In genomic region chr2:93303585-93304272, GRCm38 (mm10) we compare ENCODE assay signal across 8 mouse cellular contexts. TPM values are rescaled to one million over a fixed set of nuclear protein-coding genes. Genes with fewer than 3 reads are reported as not detected.
DNase-seq lines count a peak whose midpoint lies in the region; ATAC-seq lines count a peak whose summit lies in the region.

No protein-coding gene starts in this region.

- no peak overlapping the region for H3K4me3 ChIP-seq in kidney, embryonic 14.5 days (ENCODE audit: low read length)
- H3K4me3 ChIP-seq in neural tube, embryonic 13.5 days, result no peak overlapping the region

- peaks cover 5% of the 10 kb centered on the region; the same call in 1 of the 2 replicates for H3K36me3 ChIP-seq in kidney, embryonic 14.5 days (ENCODE audit: control insufficient read depth, insufficient read depth, low read length)
- no peaks in the 10 kb centered on the region; the same call in 1 of the 2 replicates for H3K36me3 ChIP-seq in neural tube, embryonic 13.5 days

- H3K9me3 ChIP-seq in kidney, embryonic 14.5 days (ENCODE audit: control insufficient read depth, low read length), result no peaks in the 10 kb centered on the region
- H3K9me3 ChIP-seq in neural tube, embryonic 13.5 days, result no peaks in the 10 kb centered on the region

- no peak for DNase-seq in kidney, adult 9 months
- peak; percentile 49 for DNase-seq in heart, adult 8-10 months (ENCODE audit: low spot score)
- peak; percentile 61 for DNase-seq in kidney, postnatal 10 days
- no peak for DNase-seq in layer of hippocampus, postnatal 14 days (ENCODE audit: low spot score in 2 of 2)
- DNase-seq in T-cell, adult 2 months (ENCODE audit: low spot score), result no peak
- DNase-seq in cerebellum, adult 11-12 months, result no peak

- H3K4me2 ChIP-seq in kidney, embryonic 14.5 days (replicated peaks; ENCODE audit: low read depth, low read length), result no peak overlapping the region
- H3K4me2 ChIP-seq in neural tube, embryonic 13.5 days, result peak overlapping the region; percentile 13; the same call in 1 of the 2 replicates

- H3K9ac ChIP-seq in kidney, embryonic 14.5 days (ENCODE audit: low read depth, low read length), result no peak overlapping the region
- peak overlapping the region; percentile 34 for H3K9ac ChIP-seq in neural tube, embryonic 13.5 days

- peak overlapping the region; percentile 85 for H3K27ac ChIP-seq in kidney, embryonic 14.5 days (ENCODE audit: low read depth, low read length)
- peak overlapping the region; percentile 88 for H3K27ac ChIP-seq in neural tube, embryonic 13.5 days (replicated peaks)

- no peaks in the 10 kb centered on the region for H3K27me3 ChIP-seq in kidney, embryonic 14.5 days (ENCODE audit: control insufficient read depth, insufficient read depth, low read length)
- no peaks in the 10 kb centered on the region for H3K27me3 ChIP-seq in neural tube, embryonic 13.5 days

- ATAC-seq in kidney, embryonic 14.5 days (ENCODE audit: low FRiP score, low TSS enrichment), result peak; percentile 56
- ATAC-seq in neural tube, embryonic 13.5 days (ENCODE audit: low read depth), result no peak; the same call in 1 of the 2 replicates

- WGBS in kidney, embryonic 14.5 days, result 23% methylated on average over 16 of the region's 16 CpGs
- 12% methylated on average over 16 of the region's 16 CpGs for WGBS in neural tube, embryonic 13.5 days

- peaks cover 20% of the 10 kb centered on the region for H3K4me1 ChIP-seq in kidney, embryonic 14.5 days (ENCODE audit: control insufficient read depth, insufficient read depth, low read length)
- peaks cover 89% of the 10 kb centered on the region for H3K4me1 ChIP-seq in neural tube, embryonic 13.5 days (replicated peaks)

RNA-seq across cellular contexts. Expression of gene Tspan18, which starts 30.6 kb away (rescaled TPM):
- 40.8 and 49.2 TPM in 2 replicates for polyA plus RNA-seq in kidney, embryonic 14.5 days (2014; fragmentation: Nextera tagmentation; extraction: Ambion mirVana)
- total RNA-seq in heart, adult 8-10 months (2022), result 1 to 10 TPM; 7.3 to 9.9 (median 9.0) TPM
- polyA plus RNA-seq in neural tube, embryonic 13.5 days (2015; fragmentation: Nextera tagmentation; extraction: Ambion mirVana), result 41.8 and 43.5 TPM in 2 replicates
- 10 to 100 TPM; 46.6 to 52.3 TPM for total RNA-seq in layer of hippocampus, postnatal 14 days (2021)

Comparison
In these comparisons a context has a peak if more than half of its experiments do, and no peak if none do; other contexts are left out.
1. DNase-seq: peak in heart, adult 8-10 months (single experiment) and kidney, postnatal 10 days (single experiment); none in kidney, adult 9 months (single experiment), layer of hippocampus, postnatal 14 days (0 of 2), T-cell, adult 2 months (single experiment) and cerebellum, adult 11-12 months (single experiment).
2. RNA of gene Tspan18, which starts 30.6 kb away (total RNA-seq): 46.6 to 52.3 TPM in layer of hippocampus, postnatal 14 days; 7.3 to 9.9 TPM in heart, adult 8-10 months; every median in the first group is over 4 times any median in the second.